ENCODE assay signal across 20 mouse cellular contexts in the genomic region with DNA sequence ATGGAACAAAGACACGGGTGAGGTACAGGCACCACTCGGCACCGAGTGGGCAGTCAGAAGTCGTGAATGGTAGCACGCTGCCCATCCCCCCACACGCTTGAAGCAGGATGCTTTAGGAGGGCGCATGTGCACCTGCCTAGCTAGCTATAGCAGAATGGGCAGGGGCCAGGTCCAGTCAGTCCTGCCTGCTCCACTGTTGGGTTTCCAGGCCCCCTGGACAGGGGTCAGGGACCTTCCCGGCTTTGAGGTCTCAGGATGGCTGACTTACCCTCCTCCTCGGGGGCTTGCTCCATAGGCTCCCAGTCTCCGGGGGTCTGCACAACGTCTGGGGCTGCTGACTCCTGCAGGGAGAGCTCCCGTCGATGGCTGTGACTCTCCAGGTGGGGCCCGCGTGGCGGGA.
"Had no signal": no experiment of that assay in that cellular context is flagged by ENCODE, and none has a peak within 500 bp of the region (broad histone marks: within the 10 kb centered on the region; RNA-seq: fewer than 3 reads in every experiment).

No protein-coding gene starts in this region.

- DNase-seq: liver, postnatal 0 days; lung, embryonic 14.5 days; lung, postnatal 10 days; lung, postnatal 4 days; midbrain, embryonic 14.5 days; retina, postnatal 1 day; right cerebral cortex, adult 18-20 months; right cerebral cortex, postnatal 25 days; right cerebral cortex, postnatal 4 days; spleen, adult 18-20 months; thymus, adult 18-20 months; thymus, postnatal 25 days; thymus, postnatal 4 days had no signal

- H3K27me3 ChIP-seq: liver, embryonic 15.5 days; midbrain, embryonic 12.5 days; neural tube, embryonic 13.5 days; neural tube, embryonic 15.5 days had no signal

- H3K27ac ChIP-seq: liver, embryonic 15.5 days; midbrain, embryonic 10.5 days; midbrain, embryonic 12.5 days; neural tube, embryonic 13.5 days; neural tube, embryonic 15.5 days had no signal

- H3K9ac ChIP-seq: liver, embryonic 15.5 days; liver, postnatal 0 days; lung, embryonic 14.5 days; midbrain, embryonic 12.5 days; neural tube, embryonic 13.5 days; neural tube, embryonic 15.5 days had no signal

- H3K9me3 ChIP-seq: liver, embryonic 15.5 days; midbrain, embryonic 12.5 days; neural tube, embryonic 13.5 days; neural tube, embryonic 15.5 days had no signal

- ATAC-seq: liver, postnatal 0 days; midbrain, embryonic 16.5 days had no signal

- H3K4me2 ChIP-seq: liver, embryonic 15.5 days; lung, embryonic 14.5 days; midbrain, embryonic 12.5 days; neural tube, embryonic 13.5 days; neural tube, embryonic 15.5 days had no signal

- H3K4me1 ChIP-seq: liver, embryonic 15.5 days; midbrain, embryonic 12.5 days; neural tube, embryonic 13.5 days; neural tube, embryonic 15.5 days had no signal

- H3K36me3 ChIP-seq: liver, embryonic 15.5 days had no signal

- H3K4me3 ChIP-seq: liver, embryonic 15.5 days; midbrain, embryonic 10.5 days; midbrain, embryonic 12.5 days; myocyte; neural tube, embryonic 13.5 days; neural tube, embryonic 15.5 days had no signal
